Mouse (Mus musculus): Measurements from ENCODE around the gene Col25a1. TPM values are rescaled to one million over a fixed set of nuclear protein-coding genes. Genes with fewer than 3 reads are reported as not detected.

Col25a1 gene
- polyA plus RNA-seq, 1 experiment from 2014 or later: 14.3 TPM

DNA sequence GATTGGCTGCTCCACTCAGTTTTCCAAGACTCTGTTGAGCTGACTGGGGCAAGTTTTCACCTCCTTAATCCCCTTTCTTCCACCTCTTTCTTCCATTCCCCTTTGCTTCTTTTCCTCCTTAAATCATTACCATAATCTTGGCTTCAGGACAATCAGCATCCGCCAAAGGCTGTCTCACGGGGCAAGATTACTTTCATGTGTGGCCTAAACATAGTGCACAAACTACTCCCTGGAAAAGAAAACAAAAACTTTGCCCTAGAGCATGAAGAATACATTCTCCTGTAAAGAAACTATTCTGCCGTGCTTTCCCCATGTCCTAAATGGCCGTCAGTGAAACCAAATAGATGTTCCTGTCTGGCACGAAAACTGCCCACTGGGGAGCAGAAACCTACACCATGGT is 238.9 kb downstream of the Col25a1 start:
- Histone ChIP-seq H3K27me3 (replicated peaks; ENCODE audit: control insufficient read depth, insufficient read depth, low read length) (no peaks in the 10 kb centered on the region), H3K4me1 (ENCODE audit: control insufficient read depth, insufficient read depth, low read length) (peaks cover 27% of the 10 kb centered on the region), H3K4me2 (ENCODE audit: low read depth, low read length) (no peak overlapping the region), H3K4me3 (ENCODE audit: low read depth, low read length) (no peak overlapping the region), H3K27ac (replicated peaks; ENCODE audit: low read depth, low read length) (no peak overlapping the region), H3K36me3 (ENCODE audit: control insufficient read depth, insufficient read depth, low read length) (no peaks in the 10 kb centered on the region), H3K9ac (ENCODE audit: low read depth, low read length) (no peak overlapping the region), H3K9me3 (ENCODE audit: control insufficient read depth, low read length) (no peaks in the 10 kb centered on the region)
- ATAC-seq (ENCODE audit: low read depth): 0 out of 2 replicates have a peak, but pooled peaks have one; percentile 44
- peak; percentile 84 for DNase-seq (ENCODE audit: low spot score)
- 30% methylated on average over 5 of the region's 5 CpGs for WGBS

DNA sequence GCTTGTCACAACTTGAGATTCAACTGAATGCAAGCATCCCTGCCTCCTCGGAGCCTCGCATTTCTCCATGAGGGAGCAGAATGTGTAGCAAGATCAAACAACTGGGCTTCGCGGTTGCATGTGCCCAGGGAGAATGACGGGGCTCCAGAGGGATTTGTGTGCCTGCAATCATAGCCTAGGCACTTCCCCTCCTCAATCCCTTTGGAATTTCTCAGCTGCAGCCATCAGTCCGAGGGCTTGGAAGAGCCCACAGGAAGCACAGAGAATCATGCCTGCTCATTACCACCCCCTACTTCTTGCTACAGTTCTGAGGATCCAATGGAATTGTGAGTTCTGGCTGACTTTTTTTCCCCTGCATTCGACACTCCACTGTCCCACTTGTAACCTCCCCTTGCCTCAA is 241.8 kb downstream of the Col25a1 start:
- H3K4me1 ChIP-seq (ENCODE audit: control insufficient read depth, insufficient read depth, low read length): peaks cover 22% of the 10 kb centered on the region
- H3K9ac ChIP-seq (ENCODE audit: low read depth, low read length): no peak overlapping the region
- H3K27me3 ChIP-seq (replicated peaks; ENCODE audit: control insufficient read depth, insufficient read depth, low read length): no peaks in the 10 kb centered on the region
- H3K36me3 ChIP-seq (ENCODE audit: control insufficient read depth, insufficient read depth, low read length): no peaks in the 10 kb centered on the region
- no peak overlapping the region for H3K4me3 ChIP-seq (ENCODE audit: low read depth, low read length)
- peak; percentile 37; the same call in 1 of the 2 replicates for ATAC-seq (ENCODE audit: low read depth)
- peak; percentile 55 for DNase-seq (ENCODE audit: low spot score)
- 36% methylated on average over 7 of the region's 7 CpGs for WGBS
- no peak overlapping the region for H3K27ac ChIP-seq (replicated peaks; ENCODE audit: low read depth, low read length)
- H3K9me3 ChIP-seq (ENCODE audit: control insufficient read depth, low read length): no peaks in the 10 kb centered on the region
- H3K4me2 ChIP-seq (ENCODE audit: low read depth, low read length): no peak overlapping the region

DNA sequence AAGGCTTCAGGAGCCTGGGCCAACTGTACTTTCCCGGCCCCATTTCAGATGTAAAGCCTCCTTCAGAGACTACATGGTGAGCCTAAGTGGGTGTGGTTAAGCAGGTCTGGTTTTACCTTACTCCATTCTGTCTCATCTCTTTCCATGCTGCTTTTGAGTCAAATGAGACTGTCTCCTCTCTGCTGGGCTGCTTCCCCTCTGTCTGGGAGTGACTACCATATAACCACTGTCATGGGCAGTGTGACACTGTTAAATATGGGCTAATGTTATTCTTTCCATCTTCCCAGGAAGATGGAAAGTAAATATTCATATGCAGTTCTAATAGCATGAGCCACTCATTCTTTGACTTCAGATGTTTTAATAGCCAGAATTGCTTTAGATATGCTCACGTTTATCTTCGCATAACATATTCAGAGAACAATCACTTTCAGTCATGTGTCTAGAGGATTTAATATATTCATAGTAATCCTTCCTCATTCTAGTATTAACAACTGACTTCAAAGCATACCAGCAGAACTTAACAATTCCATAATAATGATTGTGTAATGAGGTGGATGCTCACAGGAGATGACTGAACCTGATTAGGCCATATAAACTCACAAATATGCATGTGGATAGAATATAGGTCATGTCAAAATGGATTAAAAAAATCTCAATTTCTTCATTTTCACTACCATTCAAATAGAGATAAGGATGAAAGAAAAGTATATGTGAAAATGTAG is 243.5 kb downstream of the Col25a1 start:
- no peaks in the 10 kb centered on the region for H3K27me3 ChIP-seq (replicated peaks; ENCODE audit: control insufficient read depth, insufficient read depth, low read length)
- WGBS: 84% methylated on average over 3 of the region's 3 CpGs
- H3K27ac ChIP-seq (replicated peaks; ENCODE audit: low read depth, low read length): no peak overlapping the region
- no peaks in the 10 kb centered on the region for H3K36me3 ChIP-seq (ENCODE audit: control insufficient read depth, insufficient read depth, low read length)
- H3K4me1 ChIP-seq (ENCODE audit: control insufficient read depth, insufficient read depth, low read length): peaks cover 18% of the 10 kb centered on the region
- ATAC-seq (ENCODE audit: low read depth): no peak
- H3K4me2 ChIP-seq (ENCODE audit: low read depth, low read length): no peak overlapping the region
- no peak for DNase-seq (ENCODE audit: low spot score)
- no peaks in the 10 kb centered on the region for H3K9me3 ChIP-seq (ENCODE audit: control insufficient read depth, low read length)
- H3K9ac ChIP-seq (ENCODE audit: low read depth, low read length): no peak overlapping the region
- H3K4me3 ChIP-seq (ENCODE audit: low read depth, low read length): no peak overlapping the region

DNA sequence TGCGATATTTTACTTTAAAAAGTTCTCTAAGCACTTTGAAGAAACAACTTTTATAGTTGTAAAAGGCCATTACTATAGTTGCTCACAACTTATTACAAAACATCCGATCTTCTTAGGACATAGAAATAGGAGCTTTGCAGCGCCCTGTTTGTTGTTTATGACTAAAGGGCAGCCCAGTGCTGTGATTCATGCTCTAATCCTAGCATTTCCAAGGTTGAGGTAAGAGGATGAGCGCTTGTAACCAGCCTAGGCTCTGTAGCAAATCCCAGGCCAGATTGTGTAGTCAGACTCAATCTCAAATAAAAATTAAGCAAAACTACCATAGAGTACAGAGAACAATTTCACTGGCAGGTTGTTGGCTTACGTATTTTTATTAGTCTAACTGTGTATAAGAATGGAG is 246.5 kb downstream of the Col25a1 start:
- DNase-seq (ENCODE audit: low spot score) (no peak), ATAC-seq (ENCODE audit: low read depth) (no peak)
- WGBS: 93% methylated on average over 5 of the region's 5 CpGs
- Histone ChIP-seq H3K36me3 (ENCODE audit: control insufficient read depth, insufficient read depth, low read length) (no peaks in the 10 kb centered on the region), H3K4me2 (ENCODE audit: low read depth, low read length) (no peak overlapping the region), H3K27me3 (replicated peaks; ENCODE audit: control insufficient read depth, insufficient read depth, low read length) (no peaks in the 10 kb centered on the region), H3K9me3 (ENCODE audit: control insufficient read depth, low read length) (no peaks in the 10 kb centered on the region), H3K9ac (ENCODE audit: low read depth, low read length) (no peak overlapping the region), H3K27ac (replicated peaks; ENCODE audit: low read depth, low read length) (no peak overlapping the region), H3K4me3 (ENCODE audit: low read depth, low read length) (no peak overlapping the region), H3K4me1 (ENCODE audit: control insufficient read depth, insufficient read depth, low read length) (peaks cover 6% of the 10 kb centered on the region; the same call in 1 of the 2 replicates)

DNA sequence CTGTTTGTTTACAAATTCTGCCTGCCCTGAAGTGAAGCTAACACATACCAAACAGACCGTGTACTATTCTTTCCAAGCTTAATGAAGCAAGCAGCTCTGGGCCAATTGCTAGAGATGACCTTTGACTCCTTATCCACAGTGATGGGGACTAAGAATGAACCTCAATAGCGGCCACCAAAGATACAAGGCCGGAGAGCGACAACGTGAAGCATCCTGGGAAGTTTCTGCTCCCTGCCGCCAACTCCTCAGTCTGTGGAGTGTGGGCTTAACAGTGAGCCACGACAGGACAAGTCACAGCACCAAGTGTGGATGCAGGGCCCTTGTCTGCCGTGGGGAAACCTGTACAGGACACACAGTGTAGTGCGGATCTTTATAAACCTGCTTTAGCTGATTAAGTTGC is 247.3 kb downstream of the Col25a1 start:
- no peak overlapping the region for H3K27ac ChIP-seq (replicated peaks; ENCODE audit: low read depth, low read length)

DNA sequence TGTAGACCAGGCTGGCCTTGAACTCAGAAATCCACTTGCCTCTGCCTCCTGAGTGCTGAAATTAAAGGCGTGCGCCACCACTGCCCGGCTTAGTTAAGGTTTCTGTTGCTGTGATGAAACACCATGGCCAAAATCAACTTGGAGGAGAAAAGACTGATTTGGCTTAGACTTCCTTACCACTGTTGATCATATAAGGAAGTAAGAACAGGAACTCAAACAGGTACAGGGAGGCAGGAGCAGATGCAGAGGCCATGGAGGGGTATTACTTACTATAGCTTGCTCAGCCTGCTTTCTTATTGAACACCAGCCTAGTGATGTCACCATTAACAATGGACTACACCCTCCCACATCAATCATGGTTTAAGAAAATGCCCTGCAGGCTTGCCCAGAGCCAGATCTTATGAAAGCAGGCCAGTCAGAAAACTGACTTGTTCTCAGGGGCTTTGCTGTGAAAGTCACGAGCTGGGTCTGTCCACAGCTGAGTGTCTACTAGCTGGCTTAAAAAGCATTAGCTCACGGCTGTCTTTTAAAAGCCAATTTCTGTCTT is 249.1 kb downstream of the Col25a1 start:
- Histone ChIP-seq H3K4me3 (ENCODE audit: low read depth, low read length) (no peak overlapping the region), H3K4me1 (ENCODE audit: control insufficient read depth, insufficient read depth, low read length) (no peaks in the 10 kb centered on the region), H3K27ac (replicated peaks; ENCODE audit: low read depth, low read length) (no peak overlapping the region), H3K9me3 (ENCODE audit: control insufficient read depth, low read length) (no peaks in the 10 kb centered on the region), H3K36me3 (ENCODE audit: control insufficient read depth, insufficient read depth, low read length) (no peaks in the 10 kb centered on the region), H3K4me2 (ENCODE audit: low read depth, low read length) (no peak overlapping the region), H3K27me3 (replicated peaks; ENCODE audit: control insufficient read depth, insufficient read depth, low read length) (no peaks in the 10 kb centered on the region), H3K9ac (ENCODE audit: low read depth, low read length) (no peak overlapping the region)
- 81% methylated on average over 5 of the region's 5 CpGs for whole genome bisulfite sequencing
- ATAC-seq (ENCODE audit: low read depth) (no peak), DNase-seq (ENCODE audit: low spot score) (no peak)

More for the DNA sequence above, 247.3 kb downstream of the Col25a1 start:
- no peaks in the 10 kb centered on the region for H3K9me3 ChIP-seq (ENCODE audit: control insufficient read depth, low read length)
- H3K27me3 ChIP-seq (replicated peaks; ENCODE audit: control insufficient read depth, insufficient read depth, low read length): no peaks in the 10 kb centered on the region
- no peaks in the 10 kb centered on the region for H3K36me3 ChIP-seq (ENCODE audit: control insufficient read depth, insufficient read depth, low read length)
- no peak overlapping the region for H3K9ac ChIP-seq (ENCODE audit: low read depth, low read length)
- ATAC-seq (ENCODE audit: low read depth): no peak
- H3K4me1 ChIP-seq (ENCODE audit: control insufficient read depth, insufficient read depth, low read length): no peaks in the 10 kb centered on the region
- WGBS: 51% methylated on average over 9 of the region's 9 CpGs
- DNase-seq (ENCODE audit: low spot score): no peak
- no peak overlapping the region for H3K4me2 ChIP-seq (ENCODE audit: low read depth, low read length)
- H3K4me3 ChIP-seq (ENCODE audit: low read depth, low read length): no peak overlapping the region

DNA sequence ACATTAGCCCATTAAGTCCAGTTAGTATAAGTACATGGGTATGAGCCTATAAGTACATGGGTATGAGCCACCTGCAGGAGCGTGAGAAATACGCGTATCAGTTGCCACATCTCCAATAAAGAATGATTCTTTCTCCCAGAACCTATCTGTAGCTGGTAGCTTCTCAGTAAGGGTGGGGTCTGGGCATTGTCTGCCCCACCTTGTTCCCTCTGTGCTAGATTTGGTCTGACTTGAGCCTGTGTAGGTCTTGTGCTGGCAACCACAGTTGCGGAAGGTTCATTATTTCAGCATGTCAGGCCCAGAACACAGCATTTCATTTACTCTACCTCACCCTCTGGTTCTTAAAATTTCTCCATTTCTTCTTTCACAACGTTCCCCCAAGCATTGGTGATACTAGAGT is 250.4 kb downstream of the Col25a1 start:
- WGBS: 94% methylated on average over 5 of the region's 5 CpGs
- H3K9me3 ChIP-seq (ENCODE audit: control insufficient read depth, low read length): no peaks in the 10 kb centered on the region
- no peaks in the 10 kb centered on the region for H3K36me3 ChIP-seq (ENCODE audit: control insufficient read depth, insufficient read depth, low read length)
- no peaks in the 10 kb centered on the region for H3K4me1 ChIP-seq (ENCODE audit: control insufficient read depth, insufficient read depth, low read length)
- DNase-seq (ENCODE audit: low spot score) (no peak), ATAC-seq (ENCODE audit: low read depth) (no peak)
- no peak overlapping the region for H3K9ac ChIP-seq (ENCODE audit: low read depth, low read length)
- H3K4me3 ChIP-seq (ENCODE audit: low read depth, low read length): no peak overlapping the region
- H3K4me2 ChIP-seq (ENCODE audit: low read depth, low read length): no peak overlapping the region
- H3K27me3 ChIP-seq (replicated peaks; ENCODE audit: control insufficient read depth, insufficient read depth, low read length): no peaks in the 10 kb centered on the region
- no peak overlapping the region for H3K27ac ChIP-seq (replicated peaks; ENCODE audit: low read depth, low read length)

DNA sequence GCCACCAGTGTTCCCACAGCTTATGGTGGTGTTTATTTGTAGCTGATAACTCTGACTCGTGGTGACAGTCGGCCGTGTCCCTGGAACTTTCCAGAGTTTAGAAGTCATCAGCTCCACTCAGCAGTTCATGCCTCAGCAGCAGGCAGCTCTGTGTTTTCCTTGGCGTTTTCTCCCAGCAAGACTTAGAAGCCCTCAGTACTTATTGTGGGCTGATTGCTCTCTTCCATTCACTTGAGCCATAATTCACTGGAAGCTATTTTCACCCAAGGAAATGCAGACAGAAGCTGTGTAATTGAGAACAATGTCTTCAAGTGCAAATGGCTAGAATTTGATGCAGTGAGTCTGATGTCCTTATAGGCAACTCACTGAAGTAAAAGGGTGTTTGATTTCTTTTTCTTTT is 254.6 kb downstream of the Col25a1 start:
- Histone ChIP-seq H3K36me3 (ENCODE audit: control insufficient read depth, insufficient read depth, low read length) (no peaks in the 10 kb centered on the region), H3K27me3 (replicated peaks; ENCODE audit: control insufficient read depth, insufficient read depth, low read length) (no peaks in the 10 kb centered on the region), H3K4me1 (ENCODE audit: control insufficient read depth, insufficient read depth, low read length) (no peaks in the 10 kb centered on the region), H3K9ac (ENCODE audit: low read depth, low read length) (no peak overlapping the region), H3K4me3 (ENCODE audit: low read depth, low read length) (no peak overlapping the region), H3K4me2 (ENCODE audit: low read depth, low read length) (no peak overlapping the region), H3K9me3 (ENCODE audit: control insufficient read depth, low read length) (no peaks in the 10 kb centered on the region), H3K27ac (replicated peaks; ENCODE audit: low read depth, low read length) (no peak overlapping the region)
- ATAC-seq (ENCODE audit: low read depth) (no peak), DNase-seq (ENCODE audit: low spot score) (no peak)
- WGBS: 62% methylated on average over 4 of the region's 4 CpGs

DNA sequence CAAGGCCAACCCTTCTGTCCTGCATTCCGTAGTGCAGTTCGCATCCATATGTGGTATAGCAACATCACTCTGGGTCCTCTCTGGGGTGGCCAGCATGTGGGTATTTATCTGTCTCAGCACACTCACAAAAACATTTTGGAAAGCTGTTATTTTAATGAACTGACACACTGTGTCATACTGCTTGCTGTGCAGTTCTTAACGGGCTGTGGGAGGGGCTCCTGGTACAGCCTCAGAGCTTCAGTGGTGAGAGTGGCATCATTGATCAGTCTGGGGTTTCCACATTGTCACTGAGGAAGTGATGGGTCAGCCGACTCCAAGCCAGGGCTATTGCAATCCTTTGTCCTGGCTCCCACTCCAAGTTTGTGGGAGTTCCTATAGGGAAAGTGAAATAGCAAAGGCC is 255.9 kb downstream of the Col25a1 start:
- Histone ChIP-seq H3K9ac (ENCODE audit: low read depth, low read length) (no peak overlapping the region), H3K4me2 (ENCODE audit: low read depth, low read length) (no peak overlapping the region), H3K9me3 (ENCODE audit: control insufficient read depth, low read length) (no peaks in the 10 kb centered on the region), H3K27ac (replicated peaks; ENCODE audit: low read depth, low read length) (no peak overlapping the region), H3K4me1 (ENCODE audit: control insufficient read depth, insufficient read depth, low read length) (no peaks in the 10 kb centered on the region), H3K4me3 (ENCODE audit: low read depth, low read length) (no peak overlapping the region), H3K36me3 (ENCODE audit: control insufficient read depth, insufficient read depth, low read length) (no peaks in the 10 kb centered on the region), H3K27me3 (replicated peaks; ENCODE audit: control insufficient read depth, insufficient read depth, low read length) (no peaks in the 10 kb centered on the region)
- WGBS: 84% methylated on average over 4 of the region's 4 CpGs
- ATAC-seq (ENCODE audit: low read depth): no peak
- no peak for DNase-seq (ENCODE audit: low spot score)

Measured in embryonic facial prominence, embryonic 14.5 days (tissue).